Mouse (Mus musculus) heart, adult 11 months (tissue): ENCODE measurements around the gene Spaca5.

Experiments
- DNase-seq: peaks from one replicate; pipeline ENCODE4 v3.0.0; 2022

Spaca5 gene

DNA sequence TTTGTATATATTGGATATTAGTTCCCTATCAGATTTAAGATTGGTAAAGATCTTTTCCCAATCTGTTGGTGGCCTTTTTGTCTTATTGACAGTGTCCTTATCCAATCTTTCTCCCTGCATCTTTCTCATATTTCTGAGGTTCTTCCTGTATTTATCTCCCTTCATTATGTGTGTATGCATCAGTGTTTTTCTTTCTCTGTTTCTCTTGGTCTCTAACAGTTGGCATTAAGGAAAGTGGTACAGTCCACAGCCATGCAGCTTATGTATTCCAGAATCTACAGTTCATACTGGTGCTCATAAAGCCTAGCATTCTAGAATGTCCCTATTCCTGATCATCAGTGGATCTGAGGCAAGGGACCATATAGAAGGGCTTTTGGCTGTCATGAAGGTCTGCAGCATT, at the start of gene Spaca5:
Gene Spaca5 (plus strand): TSS at position 301 of the 400 bp plus-strand sequence.
- no peak for DNase-seq

DNA sequence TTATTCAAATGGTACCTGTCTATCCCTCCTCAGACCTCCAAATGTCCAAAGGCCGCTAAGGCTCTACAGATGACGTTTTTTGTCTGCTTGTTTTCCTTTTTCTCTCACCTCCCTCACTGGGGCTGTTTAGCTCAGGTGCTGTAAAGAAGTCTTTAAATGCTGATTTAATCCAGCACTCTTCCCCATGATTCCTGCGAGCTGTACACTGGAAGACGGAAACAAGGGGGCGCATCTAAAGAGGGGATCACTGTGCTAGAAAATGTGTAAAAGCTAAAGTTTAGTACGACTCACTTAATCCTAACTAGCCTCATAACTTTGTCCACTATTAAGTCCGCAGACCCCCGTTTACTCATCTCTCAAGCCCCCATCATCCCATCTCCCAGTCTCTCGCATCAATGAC, 6.7 kb upstream of the Spaca5 start:
- DNase-seq, result no peak

DNA sequence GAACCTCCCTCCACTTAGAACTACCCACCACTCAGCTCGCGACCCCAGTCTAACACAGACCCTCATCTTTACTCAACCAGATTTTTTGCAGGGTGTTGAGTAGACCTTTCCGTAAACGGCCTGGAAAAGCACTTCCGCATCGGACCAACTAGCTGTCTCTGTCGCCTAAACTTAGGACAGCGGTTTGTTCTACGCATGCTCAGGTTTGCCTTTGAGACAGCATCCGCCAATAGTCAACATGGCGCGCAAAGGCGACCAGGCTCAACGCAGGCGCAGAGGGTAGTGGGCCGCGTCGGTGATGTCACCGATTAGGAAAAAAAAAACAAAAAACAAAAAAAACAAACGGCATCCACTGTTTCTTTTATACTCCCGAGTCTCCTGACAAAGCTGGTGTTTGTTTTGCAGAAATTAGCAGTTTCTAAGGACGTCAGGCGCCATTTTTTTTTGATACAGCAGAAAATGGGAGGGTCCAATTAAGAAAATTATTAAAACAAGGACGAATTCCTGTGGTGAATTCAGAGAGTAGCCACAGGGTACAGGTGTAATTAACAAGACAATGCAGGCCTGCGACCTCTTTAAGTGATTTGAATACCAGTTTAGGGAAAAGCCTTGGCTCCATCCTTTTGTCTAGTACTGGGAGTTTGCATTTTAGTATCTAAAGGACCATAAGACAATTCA, 6.2 kb upstream of the Spaca5 start, which contains the start of gene Zfp182:
Gene Zfp182 (minus strand): TSS at position 451 of the 678 bp plus-strand sequence.
- peak; percentile 98 for DNase-seq

DNA sequence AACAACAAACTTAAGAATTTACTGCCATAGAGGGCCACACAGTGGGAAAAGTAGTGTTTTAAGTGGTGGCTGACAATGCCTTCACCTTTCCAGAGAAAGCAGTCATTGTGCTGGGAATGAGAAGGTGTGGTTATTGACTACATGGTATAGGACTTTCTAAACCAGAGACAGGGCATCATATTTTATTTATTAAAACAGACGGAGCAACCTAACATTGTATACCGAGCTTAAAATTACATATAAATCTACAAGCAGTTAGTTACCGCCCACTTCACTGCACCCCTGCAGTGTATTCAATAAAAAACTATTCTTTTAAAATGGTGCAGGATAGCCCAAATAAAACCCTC, 5.7 kb upstream of the Spaca5 start:
- no peak for DNase-seq

DNA sequence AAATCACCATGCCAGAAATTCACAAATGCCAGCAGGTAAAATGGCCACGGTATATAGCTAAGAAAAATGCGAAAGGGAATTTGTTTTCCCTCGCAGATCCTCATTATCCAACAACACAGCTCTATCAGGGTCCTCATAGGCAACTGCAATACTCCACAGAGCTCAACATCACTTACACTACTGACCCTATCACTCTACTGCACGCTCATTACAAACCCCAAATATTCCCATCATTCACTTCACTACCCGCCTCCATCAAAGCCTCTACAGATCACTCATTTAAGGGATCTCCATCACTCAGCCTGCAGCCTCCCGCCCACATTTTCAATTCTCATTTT, 20.4 kb downstream of the Spaca5 start:
- DNase-seq, result peak; percentile 87

DNA sequence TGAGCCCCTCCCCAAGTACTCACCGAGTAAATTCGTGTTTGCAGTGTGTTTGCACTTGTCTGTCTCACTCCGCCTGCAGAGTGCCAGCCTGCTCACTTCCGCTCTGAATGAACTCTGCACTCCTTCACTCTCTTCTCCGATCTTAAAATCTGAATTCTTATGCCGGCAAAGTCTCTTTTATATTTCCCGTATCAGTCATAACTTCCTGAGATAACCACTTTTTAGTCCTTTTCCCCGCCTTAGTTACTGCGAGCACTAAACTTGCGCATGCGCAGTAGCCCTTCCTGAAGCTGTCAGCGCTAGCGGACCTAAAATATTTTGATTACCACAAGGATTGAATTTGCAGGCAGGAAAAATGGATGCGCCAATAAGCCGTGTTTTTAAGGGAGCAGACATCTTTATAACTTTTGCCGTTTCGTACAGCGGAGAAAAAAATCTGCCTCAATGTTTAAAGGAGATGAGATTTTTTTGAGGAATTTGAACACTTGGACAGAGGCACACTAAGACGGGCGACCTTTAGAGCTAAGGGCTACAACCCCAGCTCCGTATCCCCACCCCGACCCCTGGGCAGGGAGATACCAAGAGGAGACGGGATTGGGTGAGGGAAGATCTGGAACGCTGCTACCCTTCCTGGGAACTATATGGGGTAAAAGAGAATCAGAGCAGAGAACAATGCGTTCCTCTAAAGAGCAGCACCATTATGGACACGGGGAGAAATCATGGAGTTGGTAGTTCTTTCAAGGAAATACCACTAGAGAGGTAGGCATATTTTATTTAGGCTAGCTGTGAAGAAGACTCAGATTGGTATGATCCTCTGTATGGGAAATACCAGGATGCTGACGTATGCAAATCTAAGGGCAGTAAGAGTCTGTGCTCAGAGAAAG, 21.0 kb downstream of the Spaca5 start, which contains the start of gene Zfp300:
Gene Zfp300 (minus strand): TSS at position 545 of the 884 bp plus-strand sequence.
- DNase-seq, result peak; percentile 96

DNA sequence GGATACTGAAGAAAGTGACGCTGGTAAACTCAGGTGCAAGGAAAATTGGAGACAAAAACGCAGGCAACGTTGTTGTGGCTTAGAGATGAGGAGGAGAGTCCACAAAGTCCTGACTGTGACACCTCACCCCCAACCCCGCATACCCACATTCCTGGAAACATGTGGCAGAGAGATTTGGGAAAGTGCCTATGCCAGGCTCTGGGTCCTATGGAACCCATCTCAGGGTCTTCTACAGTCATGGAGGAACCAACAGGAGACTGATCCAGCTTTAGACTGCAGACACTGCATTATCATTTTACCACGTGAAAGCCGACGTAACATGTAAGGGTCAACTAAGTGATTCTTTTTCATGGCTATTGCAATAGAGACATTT, 21.6 kb downstream of the Spaca5 start:
- DNase-seq, result no peak

DNA sequence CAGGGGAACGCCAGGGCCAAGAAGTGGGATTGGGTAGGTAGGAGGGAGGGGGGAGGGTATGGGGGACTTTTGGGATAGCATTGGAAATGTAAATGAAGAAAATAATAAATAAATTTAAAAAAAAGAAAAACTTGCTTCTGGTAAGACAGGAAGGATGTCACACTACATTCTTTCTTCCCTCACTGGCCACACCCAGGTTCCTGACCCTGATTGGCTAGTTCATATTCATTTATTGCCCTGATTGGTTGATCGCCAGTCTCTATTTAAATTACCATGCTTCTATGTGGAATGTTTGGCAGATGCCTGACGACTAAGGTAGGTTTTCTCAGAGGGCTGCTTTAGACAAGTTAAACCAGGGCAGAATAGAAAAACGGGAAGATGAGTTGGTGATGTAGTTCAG, 47.3 kb downstream of the Spaca5 start, which contains the start of gene Ssxa1:
Gene Ssxa1 (plus strand): TSS at position 301 of the 400 bp plus-strand sequence.
- no peak for DNase-seq
